Mouse (Mus musculus) bone marrow macrophage, adult 2 months (primary cell): ENCODE data around the gene Babam2.

Source experiments
- CTCF ChIP-seq: IDR thresholded peaks from 2 replicates; pipeline ENCODE4 v1.5.1; 2012; ENCODE audit warnings: low read depth, mild to moderate bottlenecking, low read length, moderate library complexity
- POLR2A ChIP-seq: IDR thresholded peaks from 2 replicates; pipeline ENCODE4 v1.6.1; 2012; ENCODE audit warnings: mild to moderate bottlenecking, low read depth, low read length, borderline replicate concordance

- TF ChIP-seq POLR2A (no peak), CTCF (no peak)
These were observed 374.3 kb downstream of the Babam2 start for GRCm38 (mm10) chr5:32071824-32072223.
